Mouse (Mus musculus): ENCODE measurements around the gene Sap25. TPM values are rescaled to one million over a fixed set of nuclear protein-coding genes. Genes with fewer than 3 reads are reported as not detected.
A peak's percentile ranks its signal among the peaks of the same experiment; 100 is the strongest.
"Not testable (repeated sequence)": the region's sequence is repeated elsewhere in the genome, so short reads cannot be mapped to it uniquely, and the experiment has no call there.

The Sap25 gene
- 24.9 and 29.5 TPM in 2 replicates for total RNA-seq (2015)
- total RNA-seq (2017), result 14.2 and 18.0 TPM in 2 replicates

DNA sequence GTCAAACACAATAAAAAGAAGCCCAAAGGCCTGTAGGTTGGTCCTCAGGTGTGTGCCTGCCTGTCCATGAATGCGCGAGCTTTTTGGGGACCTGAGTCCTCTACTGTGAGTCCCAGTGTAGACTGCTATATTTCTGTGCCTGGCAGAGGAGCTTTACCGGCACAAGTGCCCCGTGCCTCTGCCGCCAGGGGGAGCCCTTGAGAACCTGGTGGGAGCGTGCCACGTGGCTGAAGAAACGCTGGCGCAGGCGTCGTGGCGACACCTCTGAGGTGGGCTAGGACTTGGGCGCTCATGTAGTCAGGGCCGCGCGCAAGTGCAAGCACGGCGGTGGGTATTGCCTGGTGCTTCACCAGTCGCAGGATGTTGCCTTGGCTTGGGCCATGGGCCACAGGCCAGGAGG is at the start of gene Sap25:
Sap25 (plus strand) TSS at position 281 of the 400 bp plus-strand sequence.
- peak; percentile 23 for ATAC-seq (replicated peaks; ENCODE audit: poor library complexity)

- no peak for ATAC-seq (replicated peaks; ENCODE audit: poor library complexity)
These were observed 45.2 kb upstream of the Sap25 start for GRCm38 (mm10) chr5:137595921-137596320.

DNA sequence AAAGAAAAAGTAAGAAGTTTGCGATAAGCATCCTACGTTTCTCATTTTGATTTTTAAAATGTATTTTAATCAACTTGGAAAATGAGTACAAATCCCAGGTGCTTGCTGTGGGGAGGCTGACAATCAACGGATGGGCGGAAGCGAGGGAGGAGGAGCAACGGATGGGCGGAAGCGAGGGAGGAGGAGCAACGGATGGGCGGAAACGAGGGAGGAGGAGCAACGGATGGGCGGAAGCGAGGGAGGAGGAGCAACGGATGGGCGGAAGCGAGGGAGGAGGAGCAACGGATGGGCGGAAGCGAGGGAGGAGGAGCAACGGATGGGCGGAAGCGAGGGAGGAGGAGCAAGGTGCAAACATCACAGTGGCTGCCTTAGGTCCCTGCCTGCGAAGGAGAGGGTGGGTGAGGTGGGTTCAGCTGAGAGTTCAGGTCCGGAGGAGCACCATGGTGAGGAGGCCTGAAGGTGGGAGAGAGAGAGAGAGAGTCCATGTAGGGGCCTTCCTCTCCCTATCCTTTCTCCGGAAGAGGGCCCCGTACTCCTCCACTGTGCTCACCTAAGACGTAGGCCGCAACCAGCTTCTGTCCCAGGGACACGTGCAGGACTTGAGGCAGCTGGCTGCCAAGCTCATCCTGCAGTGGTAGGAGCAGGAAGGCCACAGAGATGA is 44.4 kb upstream of the Sap25 start:
- peak; percentile 13 for ATAC-seq (replicated peaks; ENCODE audit: poor library complexity)

GRCm38 (mm10) chr5:137597625-137598024 is 43.5 kb upstream of the Sap25 start:
- ATAC-seq (replicated peaks; ENCODE audit: poor library complexity), result no peak

- no peak for ATAC-seq (replicated peaks; ENCODE audit: poor library complexity)
These were observed 42.9 kb upstream of the Sap25 start for GRCm38 (mm10) chr5:137598100-137598826.

DNA sequence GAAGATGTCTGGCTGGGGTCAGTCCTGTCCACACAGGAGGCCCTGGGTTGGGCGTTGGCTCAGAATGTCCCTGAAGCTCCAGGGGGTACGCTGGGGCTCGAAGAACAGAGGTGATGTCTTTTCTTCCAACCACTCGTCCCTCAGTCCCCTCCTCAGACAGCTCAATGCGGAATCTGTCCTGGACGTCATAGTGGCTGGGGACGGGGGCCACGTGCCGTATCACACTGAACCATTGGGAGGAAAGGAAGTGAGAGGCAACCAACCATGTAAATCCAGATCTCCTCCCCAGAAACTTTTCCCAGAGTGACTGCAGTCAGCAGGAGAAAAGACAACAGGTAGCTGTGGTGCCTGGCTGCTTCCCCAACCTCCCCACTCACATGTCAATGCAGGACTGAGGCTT is 41.5 kb upstream of the Sap25 start:
- ATAC-seq (replicated peaks; ENCODE audit: poor library complexity), result peak; percentile 3; the same call in 1 of the 2 replicates

GRCm38 (mm10) chr5:137600281-137600618 is 40.9 kb upstream of the Sap25 start:
- peak; percentile 9 for ATAC-seq (replicated peaks; ENCODE audit: poor library complexity)

- peak; percentile 76 for ATAC-seq (replicated peaks; ENCODE audit: poor library complexity)
These were observed 40.3 kb upstream of the Sap25 start, which contains the start of gene Mospd3 for GRCm38 (mm10) chr5:137600619-137601364. TSS of gene Mospd3 (minus strand) at chr5:137601058.

GRCm38 (mm10) chr5:137601365-137601729 is 39.8 kb upstream of the Sap25 start:
- ATAC-seq (replicated peaks; ENCODE audit: poor library complexity), result no peak

GRCm38 (mm10) chr5:137607860-137608653 is 33.1 kb upstream of the Sap25 start:
- ATAC-seq (replicated peaks; ENCODE audit: poor library complexity), result no peak

GRCm38 (mm10) chr5:137608654-137609190 is 32.4 kb upstream of the Sap25 start:
- ATAC-seq (replicated peaks; ENCODE audit: poor library complexity), result no peak

GRCm38 (mm10) chr5:137609292-137609691 is 31.8 kb upstream of the Sap25 start:
- ATAC-seq (replicated peaks; ENCODE audit: poor library complexity), result no peak

DNA sequence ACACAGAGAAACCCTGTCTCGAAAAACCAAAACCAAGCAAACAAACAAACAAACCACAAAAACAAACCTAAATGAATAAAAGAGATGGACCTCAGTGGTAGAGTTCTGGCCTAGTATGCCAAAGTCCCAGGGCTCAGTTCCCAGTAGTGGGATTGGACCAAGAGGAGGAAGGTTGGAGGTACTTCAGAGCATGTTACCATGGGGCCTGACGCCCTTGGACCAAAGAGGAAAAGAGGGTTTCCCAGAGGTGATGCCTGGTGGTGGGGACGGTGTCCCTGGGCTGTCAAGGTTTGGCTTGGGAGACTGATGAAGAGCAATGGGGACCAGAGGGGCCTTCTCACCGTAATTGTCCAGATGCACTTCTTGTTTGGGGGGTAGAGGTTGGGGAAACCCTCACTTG is 31.1 kb upstream of the Sap25 start:
- ATAC-seq (replicated peaks; ENCODE audit: poor library complexity), result no peak

- ATAC-seq (replicated peaks; ENCODE audit: poor library complexity), result no peak
These were observed 30.4 kb upstream of the Sap25 start for GRCm38 (mm10) chr5:137610548-137611244.

DNA sequence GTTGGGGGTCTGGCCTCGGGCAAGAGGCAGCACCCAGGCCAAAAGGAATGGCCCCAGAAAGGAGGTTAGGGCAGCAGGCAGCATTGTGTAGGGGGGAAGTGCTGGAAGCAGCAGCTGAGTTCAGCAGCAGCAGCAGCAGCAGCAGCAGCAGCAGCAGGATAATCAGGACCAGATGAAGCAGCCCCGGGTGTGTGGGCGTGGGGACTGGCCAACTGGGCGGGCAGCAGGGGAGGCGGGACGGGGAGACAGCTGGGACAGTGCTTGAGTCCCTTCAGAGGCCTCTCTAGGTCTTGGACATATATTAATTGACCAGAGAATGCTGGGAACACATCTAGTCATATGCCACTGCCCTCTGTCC is 29.9 kb upstream of the Sap25 start:
- ATAC-seq (replicated peaks; ENCODE audit: poor library complexity), result peak; percentile 26; the same call in 1 of the 2 replicates

DNA sequence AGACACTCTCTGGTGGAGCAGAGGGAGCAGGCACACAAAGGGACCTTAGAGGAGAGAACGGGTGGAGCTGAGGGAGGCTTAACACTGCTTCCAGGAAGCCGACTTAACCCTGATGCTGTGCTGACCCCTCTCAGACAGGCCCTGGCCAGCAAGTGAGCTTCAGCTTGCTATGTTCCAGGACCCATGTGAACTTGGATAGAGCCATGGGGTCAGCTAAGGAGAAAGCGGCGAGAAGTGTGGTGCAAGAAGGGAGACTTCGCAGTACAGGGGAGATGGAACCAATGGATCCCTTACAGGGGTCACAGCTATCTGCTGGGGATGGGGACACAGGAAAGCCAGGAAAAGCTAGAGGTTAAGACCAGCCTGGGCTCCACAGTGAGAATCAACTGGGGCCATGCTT is 28.1 kb upstream of the Sap25 start:
- no peak for ATAC-seq (replicated peaks; ENCODE audit: poor library complexity)

DNA sequence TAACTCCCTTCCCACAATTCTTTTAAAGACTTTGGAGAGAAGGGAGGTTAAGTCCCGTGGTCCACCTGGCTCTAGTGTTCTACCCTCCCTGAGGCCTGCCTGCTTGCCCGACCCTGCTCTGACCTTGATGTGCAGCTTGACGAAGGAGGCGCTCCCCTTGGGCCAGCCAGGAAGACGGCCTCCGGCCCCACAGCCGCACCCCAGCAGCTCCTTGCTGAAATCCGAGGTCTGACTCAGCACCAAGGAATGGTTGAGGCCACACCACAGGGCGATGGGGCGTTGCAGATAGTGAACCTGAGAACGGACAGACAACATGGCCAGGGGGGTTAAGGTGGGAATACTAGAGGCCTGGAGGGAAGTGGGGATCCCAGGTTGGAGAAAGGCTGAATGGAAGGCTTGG is 27.6 kb upstream of the Sap25 start, which contains the start of gene Pcolce:
Pcolce (minus strand) TSS at position 235 of the 400 bp plus-strand sequence.
- ATAC-seq (replicated peaks; ENCODE audit: poor library complexity), result no peak

- not testable (repeated sequence) for ATAC-seq (replicated peaks; ENCODE audit: poor library complexity)
These were observed 26.2 kb upstream of the Sap25 start for GRCm38 (mm10) chr5:137614921-137615320.

DNA sequence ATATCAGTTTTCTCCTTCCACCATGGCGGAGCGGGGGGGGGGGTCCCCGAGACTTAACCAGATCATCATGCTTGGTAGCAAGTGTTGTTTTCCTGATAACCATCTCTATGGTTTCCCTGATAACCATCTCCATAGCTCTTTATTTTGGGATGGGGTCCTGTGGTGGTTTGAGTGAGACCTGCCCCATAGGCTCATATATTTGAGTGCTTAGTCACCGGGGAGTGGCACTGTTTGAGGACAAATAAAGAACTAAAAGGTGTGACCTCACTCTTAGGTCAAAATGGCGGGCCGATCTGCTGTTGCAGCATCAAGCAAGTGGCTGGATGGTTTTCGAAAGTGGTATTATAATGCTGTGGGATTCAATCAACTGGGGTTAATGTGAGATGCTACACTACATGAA is 25.8 kb upstream of the Sap25 start:
- ATAC-seq (replicated peaks; ENCODE audit: poor library complexity), result no peak

- no peak for ATAC-seq (replicated peaks; ENCODE audit: poor library complexity)
These were observed 17.1 kb upstream of the Sap25 start for GRCm38 (mm10) chr5:137623937-137624530.
